Mouse (Mus musculus): ENCODE data around the gene Acp5.

Acp5 gene

GRCm38 (mm10) chr9:22092746-22093145 is 42.8 kb downstream of the Acp5 start:
- no peak for DNase-seq

- no peak for DNase-seq
Observed at GRCm38 (mm10) chr9:22089986-22090385, 45.5 kb downstream of the Acp5 start.

- no peak for DNase-seq
Observed at GRCm38 (mm10) chr9:22089281-22089680, 46.2 kb downstream of the Acp5 start.

- DNase-seq: no peak
Observed at GRCm38 (mm10) chr9:22087034-22087618, 48.4 kb downstream of the Acp5 start.

GRCm38 (mm10) chr9:22086012-22086411 is 49.5 kb downstream of the Acp5 start:
- no peak for DNase-seq

GRCm38 (mm10) chr9:22085022-22085834 is 50.3 kb downstream of the Acp5 start, which contains the start of gene Ecsit:
Gene Ecsit, minus strand, starts transcription at chr9:22085438.
- peak; percentile 94 for DNase-seq

- no peak for DNase-seq
Observed at GRCm38 (mm10) chr9:22084667-22085021, 50.9 kb downstream of the Acp5 start.

Data from cerebellum, adult 8-10 months (tissue).